21 mouse cellular contexts compared by ENCODE assay signal in genomic region chr17:13733971-13734370, GRCm38 (mm10).
"Had no signal": no experiment of that assay in that cellular context is flagged by ENCODE, and none has a peak within 500 bp of the region (broad histone marks: within the 10 kb centered on the region; RNA-seq: fewer than 3 reads in every experiment).

No protein-coding gene starts in this region.

- ATAC-seq: liver, postnatal 0 days; midbrain, embryonic 16.5 days had no signal

- DNase-seq: liver; liver, embryonic 13.5 days; liver, postnatal 0 days; midbrain, embryonic 14.5 days; retina, postnatal 1 day; right cerebral cortex, adult 18-20 months; right cerebral cortex, postnatal 25 days; right cerebral cortex, postnatal 4 days; spleen, adult 18-20 months; thymus, adult 2 months; thymus, postnatal 25 days; thymus, postnatal 4 days had no signal

- H3K9ac ChIP-seq: liver, embryonic 13.5 days; liver, embryonic 15.5 days; liver, postnatal 0 days; lung, embryonic 15.5 days; midbrain, embryonic 12.5 days; neural tube, embryonic 13.5 days; neural tube, embryonic 15.5 days had no signal

- H3K4me2 ChIP-seq: liver, embryonic 11.5 days; liver, embryonic 13.5 days; liver, embryonic 15.5 days; lung, embryonic 15.5 days; midbrain, embryonic 12.5 days; neural tube, embryonic 13.5 days; neural tube, embryonic 15.5 days had no signal

- H3K27me3 ChIP-seq: liver, embryonic 13.5 days; liver, embryonic 15.5 days; lung, embryonic 15.5 days; midbrain, embryonic 12.5 days; neural tube, embryonic 13.5 days; neural tube, embryonic 15.5 days had no signal

- H3K27ac ChIP-seq: liver, embryonic 13.5 days; liver, embryonic 15.5 days; midbrain, embryonic 10.5 days; midbrain, embryonic 12.5 days; neural tube, embryonic 13.5 days; neural tube, embryonic 15.5 days had no signal

- H3K9me3 ChIP-seq: liver, embryonic 13.5 days; liver, embryonic 15.5 days; lung, embryonic 15.5 days; midbrain, embryonic 10.5 days; midbrain, embryonic 12.5 days; neural tube, embryonic 13.5 days; neural tube, embryonic 15.5 days had no signal

- H3K4me3 ChIP-seq: liver, embryonic 13.5 days; liver, embryonic 15.5 days; lung, embryonic 15.5 days; midbrain, embryonic 10.5 days; midbrain, embryonic 12.5 days; myocyte; neural tube, embryonic 13.5 days; neural tube, embryonic 15.5 days had no signal

- H3K4me1 ChIP-seq: liver, embryonic 13.5 days; liver, embryonic 15.5 days had no signal

- H3K36me3 ChIP-seq: liver, embryonic 13.5 days; liver, embryonic 15.5 days; lung, embryonic 15.5 days; midbrain, embryonic 10.5 days; midbrain, embryonic 12.5 days; neural tube, embryonic 13.5 days; neural tube, embryonic 15.5 days had no signal
